Mouse (Mus musculus): ENCODE data around the gene Crybb1. TPM values are rescaled to one million over a fixed set of nuclear protein-coding genes. Genes with fewer than 3 reads are reported as not detected.

The Crybb1 gene
- total RNA-seq, 1 experiment from 2014 or later = not detected

DNA sequence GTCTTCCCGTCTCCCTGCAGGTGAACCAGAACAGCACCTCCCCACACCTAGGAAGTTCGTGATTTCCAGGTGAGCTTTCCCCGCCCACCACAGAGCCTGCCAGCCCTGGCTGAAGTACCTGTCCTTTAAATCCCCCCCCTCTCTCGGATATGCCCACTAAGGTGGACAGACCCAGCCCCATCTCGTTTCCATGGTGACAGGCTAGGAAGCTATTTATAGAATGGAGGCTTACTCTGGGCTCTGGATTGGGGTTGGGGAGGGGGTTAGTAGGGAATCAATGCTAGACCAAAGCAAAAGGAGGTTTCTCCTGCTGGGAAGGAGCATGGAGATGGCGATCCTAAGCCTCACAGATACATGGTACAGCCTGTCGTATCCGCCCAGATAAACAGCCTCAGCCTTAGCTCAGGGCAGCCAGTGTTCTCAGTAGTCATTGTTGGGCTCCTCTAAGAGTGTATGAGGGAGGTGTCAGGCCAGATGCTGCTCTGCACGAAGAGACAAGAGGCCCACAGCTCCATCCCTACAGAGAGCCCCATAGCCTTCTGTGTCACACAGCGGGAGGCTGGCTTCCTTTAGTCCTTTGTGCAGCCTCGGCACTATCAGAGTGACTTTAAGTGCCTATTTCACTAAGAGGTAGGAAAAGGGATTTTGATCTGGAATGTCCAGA is 57.7 kb downstream of the Crybb1 start:
- ATAC-seq (replicated peaks in 1 of 2; ENCODE audit: insufficient read depth in 1 of 2, low FRiP score in 2 of 2, low TSS enrichment in 1 of 2, low read depth in 1 of 2, poor library complexity in 2 of 2, severe bottlenecking in 2 of 2) = no peak

DNA sequence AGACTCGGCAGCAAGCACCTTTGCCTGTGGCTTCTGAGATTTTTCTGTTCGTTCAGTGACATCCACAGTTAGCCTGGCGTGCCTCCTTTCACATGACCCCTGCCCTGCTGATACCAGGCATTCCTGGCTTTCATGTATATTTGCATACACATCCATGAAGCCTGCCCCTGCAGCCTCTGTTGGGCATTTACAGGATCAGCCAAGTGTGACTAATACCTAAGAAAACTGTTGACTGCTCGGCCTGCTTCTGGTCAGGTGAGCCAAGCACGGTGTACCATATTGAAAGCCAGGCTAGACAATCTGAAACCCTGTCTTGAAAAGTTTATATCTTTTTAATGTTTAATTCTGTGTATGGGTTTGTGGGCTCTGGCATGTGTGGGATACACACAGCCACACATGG is 60.9 kb downstream of the Crybb1 start:
- ATAC-seq (replicated peaks in 1 of 2; ENCODE audit: insufficient read depth in 1 of 2, low FRiP score in 2 of 2, low TSS enrichment in 1 of 2, low read depth in 1 of 2, poor library complexity in 2 of 2, severe bottlenecking in 2 of 2) = no peak

DNA sequence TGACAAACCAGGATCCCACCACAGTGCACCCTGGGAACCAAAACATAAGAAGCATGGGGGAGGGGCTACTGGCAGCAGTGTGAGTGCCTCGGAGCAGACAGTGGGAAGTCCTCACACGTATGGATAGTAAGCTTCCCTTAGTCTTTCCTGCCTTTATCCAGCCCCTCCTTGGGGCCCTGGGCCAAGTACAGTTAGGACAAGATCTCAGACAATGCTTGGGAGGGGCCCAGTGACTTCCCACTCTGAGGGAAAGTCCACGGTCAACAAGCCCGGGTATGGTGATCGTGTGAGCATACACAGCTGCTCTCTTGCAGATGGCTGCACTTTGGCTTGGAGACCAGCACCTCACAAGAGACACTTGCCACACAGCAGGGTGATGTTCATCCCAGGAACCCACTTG is 61.7 kb downstream of the Crybb1 start:
- ATAC-seq (replicated peaks in 1 of 2; ENCODE audit: insufficient read depth in 1 of 2, low FRiP score in 2 of 2, low TSS enrichment in 1 of 2, low read depth in 1 of 2, poor library complexity in 2 of 2, severe bottlenecking in 2 of 2) = 0 out of 4 replicates have a peak, but pooled peaks of 1 of the 2 experiments have one; percentile 19

Other genes starting within 250 kb of the Crybb1 start
- 0.63 TPM in 1 of 2 replicates, not detected in the other for gene Cryba4, start 3.3 kb upstream of the Crybb1 start, total RNA-seq (2017)
- gene Tpst2, start 20.9 kb downstream of the Crybb1 start, total RNA-seq (2017) = 41.9 and 56.8 TPM in 2 replicates
- gene Tfip11, start 70.5 kb downstream of the Crybb1 start, total RNA-seq (2017) = 21.5 and 22.2 TPM in 2 replicates
- 15.5 and 16.5 TPM in 2 replicates for gene Srrd, start 87.2 kb downstream of the Crybb1 start, total RNA-seq (2017)
- gene Hps4, start 87.3 kb downstream of the Crybb1 start, total RNA-seq (2017) = 11.3 and 12.0 TPM in 2 replicates
- gene Gm6583, start 100.2 kb downstream of the Crybb1 start, total RNA-seq (2017) = not detected in 2 replicates
- gene Asphd2, start 139.1 kb downstream of the Crybb1 start, total RNA-seq (2017) = not detected in 2 replicates
- gene Gm6588, start 193.6 kb downstream of the Crybb1 start, total RNA-seq (2017) = not detected in 2 replicates

Data from hematopoietic stem cell, adult 5-6 weeks (primary cell).